Mouse (Mus musculus): ENCODE results near the gene Cst10.

The Cst10 gene

GRCm38 (mm10) chr2:149404757-149405156, at the start of gene Cst10:
TSS of gene Cst10 (plus strand) at chr2:149405057.
- DNase-seq (ENCODE audit: low spot score): no peak

DNA sequence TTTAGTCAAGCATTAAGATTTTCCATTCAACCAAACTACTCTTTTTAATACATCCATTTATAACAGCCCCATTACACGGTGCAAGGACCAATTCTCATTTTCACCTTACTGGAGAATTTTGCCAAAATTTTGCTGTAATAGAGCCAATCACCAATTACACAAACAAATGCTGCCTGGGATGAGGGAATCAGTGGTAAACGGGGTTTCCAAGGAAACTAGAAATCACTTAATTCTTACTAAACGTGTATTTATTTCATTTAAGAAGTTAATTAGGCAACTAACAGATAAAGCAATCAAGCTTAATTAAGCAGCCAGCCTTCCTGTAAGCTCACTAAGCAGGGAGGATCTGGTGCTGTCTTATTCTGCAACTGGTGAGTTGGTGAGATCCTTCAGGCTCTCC, 11.9 kb upstream of the Cst10 start:
- DNase-seq (ENCODE audit: low spot score): no peak

DNA sequence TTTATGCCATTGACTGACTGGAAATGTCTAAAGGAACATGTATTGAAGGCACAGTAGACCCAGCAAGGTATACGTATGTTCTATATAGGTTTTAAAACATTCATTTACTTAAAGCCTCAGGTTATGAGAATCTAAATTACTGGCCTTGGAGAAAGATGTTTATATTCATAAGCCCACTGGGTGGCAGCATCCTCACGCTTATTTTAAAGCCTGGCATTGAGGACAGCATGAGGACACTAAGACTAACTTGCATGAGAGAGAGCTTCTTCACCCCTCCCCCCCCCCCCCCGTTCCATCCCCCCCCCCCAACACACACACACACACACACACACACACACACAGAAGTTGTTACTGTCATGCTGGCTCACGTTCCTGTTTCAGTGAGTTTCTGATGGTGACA, 17.7 kb downstream of the Cst10 start:
- peak; percentile 77 for DNase-seq (ENCODE audit: low spot score)

Data from retina, embryonic 14.5 days (tissue).